Mouse (Mus musculus): ENCODE data around the gene Stt3b. TPM values are rescaled to one million over a fixed set of nuclear protein-coding genes. Genes with fewer than 3 reads are reported as not detected.

Stt3b gene
- polyA plus RNA-seq, 1 experiment from 2014 or later = 104 TPM

- H3K27ac ChIP-seq (ENCODE audit: low read depth, low read length) = 0 out of 2 replicates have a peak overlapping the region, but pooled peaks have one; percentile 21
- no peaks in the 10 kb centered on the region for H3K36me3 ChIP-seq (ENCODE audit: control insufficient read depth, insufficient read depth, low read length)
- 17% methylated on average over 10 of the region's 10 CpGs for WGBS
- H3K27me3 ChIP-seq (ENCODE audit: control insufficient read depth, insufficient read depth, low read length) = no peaks in the 10 kb centered on the region
- DNase-seq (ENCODE audit: low spot score) = no peak
- H3K4me2 ChIP-seq (ENCODE audit: low read depth, low read length, severe bottlenecking) = peak overlapping the region; percentile 26; the same call in 1 of the 2 replicates
- ATAC-seq (replicated peaks; ENCODE audit: low FRiP score) = peak; percentile 42; the same call in 1 of the 2 replicates
- H3K4me1 ChIP-seq (replicated peaks; ENCODE audit: control insufficient read depth, insufficient read depth, low read length) = peaks cover 6% of the 10 kb centered on the region; the same call in 1 of the 2 replicates
- no peaks in the 10 kb centered on the region for H3K9me3 ChIP-seq (ENCODE audit: control insufficient read depth, low read length)
- H3K9ac ChIP-seq (ENCODE audit: low read length) = no peak overlapping the region
- H3K4me3 ChIP-seq (ENCODE audit: low read depth, low read length) = no peak overlapping the region
Observed at GRCm38 (mm10) chr9:115323572-115323971, 13.4 kb upstream of the Stt3b start.

GRCm38 (mm10) chr9:115322385-115322784, 12.2 kb upstream of the Stt3b start:
- H3K27me3 ChIP-seq (ENCODE audit: control insufficient read depth, insufficient read depth, low read length) = no peaks in the 10 kb centered on the region
- H3K9me3 ChIP-seq (ENCODE audit: control insufficient read depth, low read length) = no peaks in the 10 kb centered on the region
- ATAC-seq (replicated peaks; ENCODE audit: low FRiP score) = no peak
- DNase-seq (ENCODE audit: low spot score) = no peak
- no peak overlapping the region for H3K9ac ChIP-seq (ENCODE audit: low read length)
- H3K4me3 ChIP-seq (ENCODE audit: low read depth, low read length) = no peak overlapping the region
- no peaks in the 10 kb centered on the region for H3K36me3 ChIP-seq (ENCODE audit: control insufficient read depth, insufficient read depth, low read length)
- no peak overlapping the region for H3K27ac ChIP-seq (ENCODE audit: low read depth, low read length)
- 92% methylated on average over 6 of the region's 6 CpGs for WGBS
- H3K4me1 ChIP-seq (replicated peaks; ENCODE audit: control insufficient read depth, insufficient read depth, low read length) = peaks cover 6% of the 10 kb centered on the region; the same call in 1 of the 2 replicates
- H3K4me2 ChIP-seq (ENCODE audit: low read depth, low read length, severe bottlenecking) = no peak overlapping the region

- DNase-seq (ENCODE audit: low spot score) (no peak), ATAC-seq (replicated peaks; ENCODE audit: low FRiP score) (no peak)
- 80% methylated on average over 6 of the region's 6 CpGs for WGBS
Observed at GRCm38 (mm10) chr9:115321052-115321451, 10.8 kb upstream of the Stt3b start.

GRCm38 (mm10) chr9:115320156-115320555, 9.9 kb upstream of the Stt3b start:
- H3K4me1 ChIP-seq (replicated peaks; ENCODE audit: control insufficient read depth, insufficient read depth, low read length) = peaks cover 6% of the 10 kb centered on the region; the same call in 1 of the 2 replicates
- ATAC-seq (replicated peaks; ENCODE audit: low FRiP score) = no peak
- DNase-seq (ENCODE audit: low spot score) = no peak
- no peaks in the 10 kb centered on the region for H3K27me3 ChIP-seq (ENCODE audit: control insufficient read depth, insufficient read depth, low read length)
- no peaks in the 10 kb centered on the region for H3K36me3 ChIP-seq (ENCODE audit: control insufficient read depth, insufficient read depth, low read length)
- H3K9ac ChIP-seq (ENCODE audit: low read length) = no peak overlapping the region
- H3K27ac ChIP-seq (ENCODE audit: low read depth, low read length) = no peak overlapping the region
- WGBS = 86% methylated on average over 4 of the region's 4 CpGs
- no peak overlapping the region for H3K4me3 ChIP-seq (ENCODE audit: low read depth, low read length)
- H3K4me2 ChIP-seq (ENCODE audit: low read depth, low read length, severe bottlenecking) = no peak overlapping the region
- no peaks in the 10 kb centered on the region for H3K9me3 ChIP-seq (ENCODE audit: control insufficient read depth, low read length)

More at GRCm38 (mm10) chr9:115321052-115321451, 10.8 kb upstream of the Stt3b start:
- no peak overlapping the region for H3K27ac ChIP-seq (ENCODE audit: low read depth, low read length)
- H3K9me3 ChIP-seq (ENCODE audit: control insufficient read depth, low read length) = no peaks in the 10 kb centered on the region
- H3K4me3 ChIP-seq (ENCODE audit: low read depth, low read length) = no peak overlapping the region
- H3K27me3 ChIP-seq (ENCODE audit: control insufficient read depth, insufficient read depth, low read length) = no peaks in the 10 kb centered on the region
- no peaks in the 10 kb centered on the region for H3K36me3 ChIP-seq (ENCODE audit: control insufficient read depth, insufficient read depth, low read length)
- H3K9ac ChIP-seq (ENCODE audit: low read length) = no peak overlapping the region
- no peak overlapping the region for H3K4me2 ChIP-seq (ENCODE audit: low read depth, low read length, severe bottlenecking)
- H3K4me1 ChIP-seq (replicated peaks; ENCODE audit: control insufficient read depth, insufficient read depth, low read length) = peaks cover 6% of the 10 kb centered on the region; the same call in 1 of the 2 replicates

- DNase-seq (ENCODE audit: low spot score) (no peak), ATAC-seq (replicated peaks; ENCODE audit: low FRiP score) (no peak)
- WGBS = 87% methylated on average over 6 of the region's 6 CpGs
- H3K9ac ChIP-seq (ENCODE audit: low read length) = no peak overlapping the region
- H3K4me3 ChIP-seq (ENCODE audit: low read depth, low read length) = no peak overlapping the region
- no peaks in the 10 kb centered on the region for H3K9me3 ChIP-seq (ENCODE audit: control insufficient read depth, low read length)
- H3K36me3 ChIP-seq (ENCODE audit: control insufficient read depth, insufficient read depth, low read length) = no peaks in the 10 kb centered on the region
- no peaks in the 10 kb centered on the region for H3K27me3 ChIP-seq (ENCODE audit: control insufficient read depth, insufficient read depth, low read length)
- peaks cover 4% of the 10 kb centered on the region; the same call in 1 of the 2 replicates for H3K4me1 ChIP-seq (replicated peaks; ENCODE audit: control insufficient read depth, insufficient read depth, low read length)
- H3K27ac ChIP-seq (ENCODE audit: low read depth, low read length) = no peak overlapping the region
- H3K4me2 ChIP-seq (ENCODE audit: low read depth, low read length, severe bottlenecking) = no peak overlapping the region
Observed at GRCm38 (mm10) chr9:115318621-115319375, 8.6 kb upstream of the Stt3b start.

- 93% methylated on average over 5 of the region's 5 CpGs for WGBS
- Histone ChIP-seq H3K36me3 (ENCODE audit: control insufficient read depth, insufficient read depth, low read length) (no peaks in the 10 kb centered on the region), H3K4me1 (replicated peaks; ENCODE audit: control insufficient read depth, insufficient read depth, low read length) (no peaks in the 10 kb centered on the region), H3K9me3 (ENCODE audit: control insufficient read depth, low read length) (no peaks in the 10 kb centered on the region), H3K4me3 (ENCODE audit: low read depth, low read length) (no peak overlapping the region), H3K9ac (ENCODE audit: low read length) (no peak overlapping the region), H3K27ac (ENCODE audit: low read depth, low read length) (no peak overlapping the region), H3K27me3 (ENCODE audit: control insufficient read depth, insufficient read depth, low read length) (no peaks in the 10 kb centered on the region), H3K4me2 (ENCODE audit: low read depth, low read length, severe bottlenecking) (no peak overlapping the region)
- no peak for ATAC-seq (replicated peaks; ENCODE audit: low FRiP score)
- no peak for DNase-seq (ENCODE audit: low spot score)
Observed at GRCm38 (mm10) chr9:115317049-115317448, 6.8 kb upstream of the Stt3b start.

- Histone ChIP-seq H3K27ac (ENCODE audit: low read depth, low read length) (no peak overlapping the region), H3K27me3 (ENCODE audit: control insufficient read depth, insufficient read depth, low read length) (no peaks in the 10 kb centered on the region), H3K4me3 (ENCODE audit: low read depth, low read length) (no peak overlapping the region), H3K9me3 (ENCODE audit: control insufficient read depth, low read length) (no peaks in the 10 kb centered on the region), H3K36me3 (ENCODE audit: control insufficient read depth, insufficient read depth, low read length) (no peaks in the 10 kb centered on the region), H3K4me2 (ENCODE audit: low read depth, low read length, severe bottlenecking) (peak overlapping the region; percentile 24), H3K9ac (ENCODE audit: low read length) (no peak overlapping the region), H3K4me1 (replicated peaks; ENCODE audit: control insufficient read depth, insufficient read depth, low read length) (no peaks in the 10 kb centered on the region)
- 15% methylated on average over 10 of the region's 10 CpGs for WGBS
- ATAC-seq (replicated peaks; ENCODE audit: low FRiP score) (no peak), DNase-seq (ENCODE audit: low spot score) (no peak)
Observed at GRCm38 (mm10) chr9:115314556-115314955, 4.3 kb upstream of the Stt3b start.

- Histone ChIP-seq H3K4me1 (replicated peaks; ENCODE audit: control insufficient read depth, insufficient read depth, low read length) (no peaks in the 10 kb centered on the region), H3K36me3 (ENCODE audit: control insufficient read depth, insufficient read depth, low read length) (no peaks in the 10 kb centered on the region), H3K27me3 (ENCODE audit: control insufficient read depth, insufficient read depth, low read length) (no peaks in the 10 kb centered on the region), H3K9me3 (ENCODE audit: control insufficient read depth, low read length) (no peaks in the 10 kb centered on the region), H3K4me3 (ENCODE audit: low read depth, low read length) (no peak overlapping the region), H3K9ac (ENCODE audit: low read length) (no peak overlapping the region), H3K27ac (ENCODE audit: low read depth, low read length) (no peak overlapping the region), H3K4me2 (ENCODE audit: low read depth, low read length, severe bottlenecking) (no peak overlapping the region)
- ATAC-seq (replicated peaks; ENCODE audit: low FRiP score) (no peak), DNase-seq (ENCODE audit: low spot score) (no peak)
- 84% methylated on average over 5 of the region's 5 CpGs for WGBS
Observed at GRCm38 (mm10) chr9:115313830-115314229, 3.6 kb upstream of the Stt3b start.

- Histone ChIP-seq H3K4me1 (replicated peaks; ENCODE audit: control insufficient read depth, insufficient read depth, low read length) (peaks cover 7% of the 10 kb centered on the region; the same call in 1 of the 2 replicates), H3K27ac (ENCODE audit: low read depth, low read length) (peak overlapping the region; percentile 95; the same call in 1 of the 2 replicates), H3K36me3 (ENCODE audit: control insufficient read depth, insufficient read depth, low read length) (no peaks in the 10 kb centered on the region), H3K4me2 (ENCODE audit: low read depth, low read length, severe bottlenecking) (peak overlapping the region; percentile 58), H3K9me3 (ENCODE audit: control insufficient read depth, low read length) (no peaks in the 10 kb centered on the region), H3K4me3 (ENCODE audit: low read depth, low read length) (peak overlapping the region; percentile 98; the same call in 1 of the 2 replicates), H3K9ac (ENCODE audit: low read length) (peak overlapping the region; percentile 89), H3K27me3 (ENCODE audit: control insufficient read depth, insufficient read depth, low read length) (no peaks in the 10 kb centered on the region)
- 6% methylated on average over 5 of the region's 5 CpGs for WGBS
- DNase-seq (ENCODE audit: low spot score) = no peak
- ATAC-seq (replicated peaks; ENCODE audit: low FRiP score) = no peak
Observed at GRCm38 (mm10) chr9:115311223-115311520, 951 bp upstream of the Stt3b start.

Measured in forebrain, embryonic 11.5 days (tissue).